Mouse (Mus musculus) right cerebral cortex, adult 2 months (tissue): ENCODE measurements at regions not wholly inside any gene's neighbourhood (a gene's known extent, or its start where the extent isn't known, plus 50 kb on each side); places are given as distances from the start of the nearest gene placed in this dataset.

ENCODE experiments used
- DNase-seq, 2 experiments: peaks; one replicate each; pipeline ENCODE4 v3.0.0; 2021 to 2022; ENCODE audit warnings: low spot score in 2 of 2

DNA sequence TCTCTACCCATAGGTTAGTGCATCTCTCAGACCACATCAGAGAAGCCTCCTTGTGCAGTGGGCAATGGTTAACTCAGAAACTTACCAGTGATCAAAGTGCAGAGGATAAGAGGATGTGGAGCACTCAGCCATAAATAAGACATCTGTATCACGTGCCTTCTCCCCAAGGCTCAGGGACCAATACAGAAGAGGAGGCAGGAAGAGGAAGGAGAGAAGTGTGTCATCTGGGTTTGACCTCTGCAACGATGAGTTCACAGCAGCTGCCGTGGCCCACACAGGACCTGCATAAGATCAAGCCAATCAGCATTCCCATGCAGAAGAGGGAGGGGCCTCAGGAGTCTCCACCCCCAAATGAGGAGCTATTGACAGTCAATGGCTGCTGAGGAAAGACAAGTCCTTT, 252.8 kb downstream of the Gm12728 start:
- no peak for DNase-seq

- no peak for DNase-seq
These were observed 254.0 kb downstream of the Gm12728 start for GRCm38 (mm10) chr4:106043661-106044060.

- DNase-seq: no peak
These were observed 258.4 kb downstream of the Gm12728 start for GRCm38 (mm10) chr4:106048053-106048452.

DNA sequence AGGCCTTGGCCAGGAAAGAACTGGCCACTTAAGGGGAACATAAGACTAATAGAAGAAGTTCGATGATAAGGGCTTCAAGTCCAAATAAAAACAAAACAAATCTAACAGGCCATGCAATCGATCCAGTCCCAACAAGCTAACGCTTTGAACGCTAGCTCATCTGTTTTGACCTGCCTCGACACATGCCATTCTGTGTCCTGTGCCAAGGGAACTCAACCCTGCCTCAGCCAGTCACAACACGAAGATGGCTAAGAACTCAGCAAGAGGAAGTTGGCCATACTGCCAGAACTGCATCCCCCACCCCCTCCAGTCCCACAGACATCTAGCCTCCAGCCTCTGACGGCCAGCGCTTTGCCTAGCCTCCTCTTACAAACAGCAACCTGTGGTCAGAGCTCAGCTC, 259.1 kb downstream of the Gm12728 start:
- no peak for DNase-seq

DNA sequence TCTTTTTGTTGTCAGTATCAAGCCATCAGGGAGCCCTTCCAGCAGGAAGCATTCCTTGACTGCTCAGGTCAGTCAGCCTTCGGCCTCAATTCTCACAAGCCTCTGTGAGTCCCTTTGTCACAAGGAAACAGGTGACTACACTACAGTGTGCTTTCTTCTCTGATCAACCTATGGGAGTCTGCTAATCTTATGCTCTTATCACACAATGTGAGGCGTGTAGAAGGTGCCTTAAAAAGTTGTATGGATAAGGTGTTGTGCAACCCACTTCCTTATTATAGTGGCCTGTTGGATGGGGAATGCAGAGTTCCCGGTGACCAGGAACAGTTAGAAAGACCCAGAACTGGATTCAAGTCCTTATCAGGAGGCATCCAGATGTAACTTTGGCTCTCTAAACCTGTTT, 260.2 kb downstream of the Gm12728 start:
- DNase-seq: no peak

- no peak for DNase-seq
These were observed 260.6 kb downstream of the Gm12728 start for GRCm38 (mm10) chr4:106050297-106050696.

DNA sequence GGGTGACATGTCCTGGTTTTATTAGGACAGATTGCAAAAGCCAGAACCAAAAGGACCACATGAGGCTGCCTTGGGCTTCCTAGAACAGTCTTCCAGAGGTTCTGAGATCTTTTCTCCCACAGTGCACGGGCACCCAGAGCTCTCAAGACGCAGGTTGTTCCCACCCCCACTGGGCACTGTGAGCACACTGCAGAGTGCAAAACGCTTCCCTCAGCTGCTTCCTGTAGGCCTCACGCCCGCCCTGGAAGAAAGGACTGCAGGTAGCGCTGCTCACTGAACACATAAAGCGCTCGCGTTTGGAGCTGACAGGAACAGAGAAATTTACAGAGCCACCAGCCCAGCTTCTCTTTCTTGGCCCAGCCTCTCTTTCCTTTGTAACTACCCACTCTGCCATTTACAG, 262.5 kb upstream of the Usp24 start:
- no peak for DNase-seq

DNA sequence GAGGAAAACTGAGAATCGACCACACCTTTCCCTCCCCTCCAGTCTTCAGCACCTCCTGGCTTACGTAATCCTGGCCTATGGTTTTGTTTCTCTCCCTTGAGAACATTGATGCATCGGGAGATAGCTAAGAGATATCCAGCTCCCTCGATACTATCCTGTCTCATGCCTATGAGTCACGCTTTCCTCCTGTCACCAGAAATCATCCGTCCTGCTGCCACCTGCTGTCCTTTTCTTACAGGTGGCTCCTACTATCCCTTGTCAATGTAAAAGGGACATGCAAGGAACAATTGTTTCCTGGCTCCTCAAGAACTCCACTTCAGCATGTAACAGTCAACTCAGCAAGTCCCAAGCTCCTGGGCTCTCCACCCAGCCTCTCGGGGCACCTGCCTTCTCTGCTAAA, 261.7 kb upstream of the Usp24 start:
- peak in 1 of 2 experiments; percentile 10 for DNase-seq

DNA sequence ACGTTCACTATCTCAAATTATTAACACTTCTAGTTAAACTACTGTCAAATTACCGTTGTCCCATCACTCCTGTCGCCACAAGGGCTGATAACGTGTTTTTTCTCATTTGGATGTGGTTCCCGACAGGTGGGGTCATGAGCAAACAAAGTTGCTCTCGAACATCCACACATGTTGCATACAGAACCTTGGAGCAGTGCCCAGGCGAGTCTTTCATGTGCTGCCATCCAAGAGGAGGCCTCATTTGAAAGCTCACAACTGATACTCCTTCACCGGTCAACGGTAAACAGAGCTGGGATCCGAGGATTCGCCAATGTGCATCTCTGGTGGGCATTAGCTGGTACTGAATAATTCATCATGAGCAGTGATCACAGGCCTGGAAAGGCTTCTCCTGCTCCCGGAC, 253.4 kb upstream of the Usp24 start:
- no peak for DNase-seq

DNA sequence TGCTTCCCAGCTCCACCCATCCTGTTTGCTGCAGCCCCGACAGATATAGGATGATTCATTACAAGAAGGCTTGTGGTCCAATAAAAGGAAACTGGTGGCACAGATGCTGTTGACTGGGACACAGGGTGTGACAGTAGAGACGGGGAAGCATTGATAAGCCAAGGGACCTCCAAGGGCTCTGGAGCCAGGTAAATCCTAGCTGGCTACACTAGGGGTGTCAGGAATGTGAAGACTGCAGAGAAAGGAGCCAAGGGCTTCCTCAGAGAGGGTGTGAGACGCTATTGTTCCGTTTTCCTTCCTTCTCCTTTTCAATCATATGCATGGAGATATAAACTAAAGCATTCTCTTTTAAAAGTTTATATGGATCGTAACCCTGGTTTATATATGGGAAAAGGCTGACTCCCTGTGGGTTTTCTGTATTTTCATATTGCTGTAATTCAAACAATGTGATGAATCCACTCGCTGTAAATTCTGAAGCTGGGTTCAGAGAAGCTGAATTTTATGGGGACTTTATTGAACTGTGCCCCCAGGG, 252.1 kb upstream of the Usp24 start:
- no peak for DNase-seq

DNA sequence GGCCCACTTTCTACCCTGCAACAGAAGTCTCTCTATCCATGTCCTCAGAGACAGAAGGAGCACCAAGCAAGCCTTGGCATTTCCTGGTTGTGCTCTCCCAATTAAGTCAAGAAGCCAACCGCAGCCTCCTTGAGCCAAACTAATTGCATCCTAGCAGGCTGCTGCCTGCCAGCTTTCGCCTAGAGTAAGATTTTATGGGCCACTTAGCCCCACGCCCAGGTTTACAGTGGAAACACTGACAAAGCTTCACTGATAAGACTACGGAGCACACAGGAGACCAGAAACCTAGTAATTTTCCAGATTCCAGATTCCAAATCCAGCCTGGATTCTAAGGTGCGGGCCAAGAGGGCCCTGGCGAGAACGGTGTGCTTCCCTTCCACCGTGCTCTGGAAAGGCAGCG, 249.0 kb upstream of the Usp24 start:
- DNase-seq: no peak

GRCm38 (mm10) chr4:106083546-106083945, 232.5 kb upstream of the Usp24 start:
- no peak for DNase-seq

GRCm38 (mm10) chr4:106091927-106092675, 223.9 kb upstream of the Usp24 start:
- no peak for DNase-seq

DNA sequence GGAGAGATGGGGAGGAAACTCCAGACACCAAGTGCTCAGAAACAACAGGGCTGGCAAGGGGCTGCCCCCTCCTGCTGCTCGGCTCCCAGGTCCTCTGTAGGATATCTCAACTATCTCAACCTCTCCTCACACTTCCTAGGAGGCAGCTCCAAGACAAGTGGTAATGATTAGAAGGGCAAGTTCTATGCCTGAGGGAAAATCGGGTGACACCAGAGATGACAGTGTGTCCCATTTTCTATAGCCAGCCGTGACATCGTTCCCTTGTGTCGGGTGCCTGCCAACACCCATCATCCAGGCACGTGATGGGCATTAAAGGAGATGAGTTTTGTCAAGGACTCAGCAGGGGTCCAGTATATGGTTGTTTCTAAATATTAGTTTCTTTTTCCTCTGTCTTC, 223.3 kb upstream of the Usp24 start:
- DNase-seq: no peak

GRCm38 (mm10) chr4:106093252-106093651, 222.8 kb upstream of the Usp24 start:
- no peak for DNase-seq

DNA sequence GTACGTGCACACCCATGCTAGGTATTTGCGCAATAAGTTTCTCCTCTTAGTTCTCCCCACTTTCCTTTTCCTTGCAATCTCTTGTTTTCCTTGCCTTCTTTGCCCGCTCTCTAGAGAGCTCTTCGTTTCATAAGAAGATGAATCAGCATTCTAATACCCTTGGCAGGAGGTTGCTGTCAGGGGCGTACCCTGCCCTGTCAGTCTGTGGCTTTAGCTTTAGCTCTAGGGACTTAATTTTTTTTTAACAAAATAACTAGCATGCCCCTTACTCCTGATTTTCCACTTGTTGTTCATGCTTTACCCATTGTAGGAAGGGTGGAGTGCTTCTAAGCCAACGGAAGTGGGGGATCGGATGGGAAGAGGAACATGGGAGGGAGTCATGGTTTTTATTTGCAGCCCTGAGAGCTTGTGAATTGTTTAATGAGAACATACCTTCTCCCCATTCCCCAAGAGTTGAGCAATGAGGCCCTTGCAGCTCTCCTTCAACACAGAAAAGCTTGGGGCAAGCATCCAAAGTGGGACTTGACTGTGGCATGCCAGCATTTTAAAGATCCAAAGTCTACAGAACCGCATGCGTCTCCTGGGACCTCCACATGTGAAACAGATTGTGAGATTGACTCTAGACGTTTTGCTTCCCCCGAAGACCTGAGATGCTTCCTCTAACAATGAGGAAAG, 221.0 kb upstream of the Usp24 start:
- no peak for DNase-seq

- DNase-seq: no peak
These were observed 219.9 kb upstream of the Usp24 start for GRCm38 (mm10) chr4:106096130-106096529.

DNA sequence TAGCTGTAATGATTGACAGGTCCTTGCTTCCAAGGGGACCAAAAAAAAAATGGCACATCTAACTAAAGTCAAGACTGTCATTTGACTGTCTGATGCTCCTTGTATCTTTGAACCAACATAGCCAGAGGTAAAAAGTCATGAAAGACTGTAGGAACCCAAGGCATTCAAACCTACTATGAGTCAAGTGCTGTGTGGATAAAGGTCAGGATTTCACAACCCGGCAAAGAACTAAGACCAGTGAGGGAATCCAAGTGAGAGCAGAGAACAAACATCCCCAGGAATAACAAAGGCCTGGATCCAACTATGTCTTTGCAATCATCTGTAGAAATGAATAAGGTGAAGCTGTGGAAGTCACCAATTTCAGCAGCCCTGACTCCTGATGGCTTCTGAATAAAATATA, 218.2 kb upstream of the Usp24 start:
- DNase-seq: no peak

DNA sequence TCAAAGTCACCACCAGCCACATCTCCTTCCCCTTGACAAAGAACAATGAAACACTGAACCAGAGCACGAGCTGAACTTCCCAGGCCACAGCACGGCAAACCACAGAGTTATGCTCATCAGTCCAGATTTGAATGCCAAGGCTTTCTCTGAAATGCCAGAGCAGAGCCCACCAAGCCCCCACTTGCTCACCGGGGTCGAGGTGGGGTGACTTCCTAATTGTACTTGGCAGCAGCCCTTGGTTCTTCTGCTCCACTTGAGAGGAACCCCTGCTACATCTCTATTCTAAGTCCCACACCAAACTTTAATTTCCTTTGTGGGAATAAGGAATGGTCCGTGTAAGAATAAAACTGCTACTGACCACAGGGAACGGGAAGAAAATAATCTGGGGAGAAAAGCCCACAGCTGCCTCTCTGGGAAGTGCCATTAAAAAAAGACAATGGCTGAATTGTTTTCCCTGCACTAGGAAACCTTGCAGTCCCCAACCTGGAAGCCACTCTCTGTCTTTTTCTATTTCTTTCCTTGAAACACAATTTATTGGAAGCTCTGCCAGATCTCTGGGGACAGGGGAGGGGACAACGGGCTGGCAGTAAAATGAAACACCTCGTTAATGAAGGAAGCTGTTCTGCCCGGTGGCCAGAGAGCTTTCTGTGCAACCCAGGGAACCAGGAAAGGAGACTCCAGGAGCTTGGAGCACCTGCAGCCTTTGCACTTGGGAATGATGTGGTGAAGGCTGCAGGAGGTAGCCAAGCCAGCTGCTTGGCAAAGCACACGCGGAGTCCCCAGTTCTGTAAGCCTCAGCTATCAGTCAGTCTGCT, 215.6 kb upstream of the Usp24 start:
- DNase-seq: no peak

GRCm38 (mm10) chr4:106101904-106102303, 214.1 kb upstream of the Usp24 start:
- no peak for DNase-seq

DNA sequence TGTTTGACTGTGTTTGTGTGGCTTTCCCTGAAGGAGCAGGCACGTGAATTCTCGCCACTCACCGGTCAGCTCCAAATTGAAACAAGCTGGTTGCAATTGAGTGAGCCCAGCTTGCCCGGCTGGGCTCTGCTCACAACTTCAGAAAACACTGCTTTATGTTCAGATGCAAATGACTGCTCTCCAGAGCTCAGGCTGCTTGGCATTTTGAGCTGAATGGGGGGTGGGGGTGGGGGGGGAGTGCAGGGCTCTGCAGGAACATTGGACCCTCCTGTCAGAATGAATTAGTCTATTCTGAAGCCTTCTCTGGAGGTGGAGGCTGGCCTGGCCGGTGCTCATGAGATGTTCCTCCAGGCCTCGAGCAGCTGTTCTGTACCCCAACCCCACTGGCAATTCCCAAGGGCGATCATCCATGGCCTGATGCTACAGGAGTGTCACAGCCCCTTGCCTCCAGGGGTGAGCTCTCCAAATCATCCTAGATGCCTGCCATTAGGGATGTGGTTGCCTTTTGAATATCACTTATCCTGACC, 213.5 kb upstream of the Usp24 start:
- DNase-seq: no peak
